Mouse (Mus musculus) lung, postnatal 0 days (tissue): Measurements from ENCODE around the gene Aldh6a1.

ENCODE experiments used
- CTCF ChIP-seq: IDR thresholded peaks from 2 replicates; pipeline ENCODE4 v1.5.1; 2016; ENCODE audit warnings: antibody characterized with exemption, mild to moderate bottlenecking
- EP300 ChIP-seq: IDR thresholded peaks from 2 replicates; pipeline ENCODE4 v1.6.1; 2016; ENCODE audit warnings: antibody characterized with exemption, mild to moderate bottlenecking, control low read depth

DNA sequence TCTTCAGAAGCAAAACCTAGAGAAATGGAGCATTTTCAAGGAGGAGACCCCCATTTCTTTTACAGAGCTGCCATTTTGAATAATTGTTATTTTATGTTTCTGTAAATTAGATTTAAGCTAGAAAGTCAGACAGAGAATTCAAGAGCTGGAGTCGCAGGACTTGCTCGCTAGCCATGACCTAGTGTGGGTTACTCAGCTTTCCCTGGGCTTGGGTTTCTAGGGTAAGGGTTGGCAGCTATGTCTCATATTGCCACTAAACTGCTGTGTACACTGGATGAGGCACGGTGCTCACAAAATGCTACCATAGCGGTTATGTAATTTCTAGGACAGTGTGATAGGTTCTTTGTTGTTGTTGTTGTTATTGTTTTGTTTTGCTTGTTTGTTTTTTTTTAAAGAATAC is 58.1 kb downstream of the Aldh6a1 start:
- TF ChIP-seq CTCF (no peak), EP300 (no peak)
